Mouse (Mus musculus): ENCODE measurements around the gene Fam155a.

GRCm38 (mm10) chr8:9435501-9435900 lies 335.5 kb downstream of the Fam155a start:
- TF ChIP-seq GATA1 (IDR thresholded peaks at IDR 0.05; ENCODE audit: low read length), result no peak
- TF ChIP-seq TAL1 (IDR thresholded peaks at IDR 0.05; ENCODE audit: low read length), result no peak
